Comparison of ENCODE assay signal across 8 mouse cellular contexts in the genomic region with DNA sequence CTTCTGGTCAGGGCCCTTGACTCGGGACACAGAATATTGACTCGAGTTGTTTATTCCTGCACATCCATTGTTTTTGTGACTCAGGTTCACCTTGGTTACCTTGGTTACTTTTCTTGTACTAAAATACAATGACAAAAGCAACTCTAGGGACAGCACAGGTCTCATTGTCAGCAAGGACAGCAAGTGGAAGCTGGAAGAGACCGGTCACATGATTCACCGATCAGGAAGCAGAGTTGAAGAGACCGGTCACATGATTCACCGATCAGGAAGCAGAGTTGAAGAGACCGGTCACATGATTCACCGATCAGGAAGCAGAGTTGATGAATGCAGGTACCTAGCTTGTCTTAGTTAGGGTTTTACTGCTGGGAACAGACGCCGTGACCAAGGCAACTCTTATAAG. TPM values are rescaled to one million over a fixed set of nuclear protein-coding genes. Genes with fewer than 3 reads are reported as not detected.
"Had no signal": no experiment of that assay in that cellular context is flagged by ENCODE, and none has a peak within 500 bp of the region (broad histone marks: within the 10 kb centered on the region; RNA-seq: fewer than 3 reads in every experiment).

No protein-coding gene starts in this region.

RNA-seq across cellular contexts. Expression of gene Sowahb, which starts 25.6 kb away (rescaled TPM):
- total RNA-seq: gastrocnemius, postnatal 14 days; gastrocnemius, postnatal 36 days; heart, postnatal 14 days; hematopoietic stem cell, adult 5-6 weeks had no signal
- polyA plus RNA-seq: heart, embryonic 13.5 days; heart, postnatal 0 days; hindbrain, embryonic 13.5 days; hindbrain, embryonic 15.5 days had no signal
